Mouse (Mus musculus): ENCODE measurements around the gene Galr2. TPM values are rescaled to one million over a fixed set of nuclear protein-coding genes. Genes with fewer than 3 reads are reported as not detected.

The Galr2 gene
- total RNA-seq, 2 experiments from 2014 or later, result 0.18 TPM; not detected in 1

Other genes starting within 250 kb of the Galr2 start
- under 1 TPM; 0.46 to 0.55 TPM for gene Unc13d, start 203.0 kb upstream of the Galr2 start, total RNA-seq (2021)
- gene Wbp2, start 193.9 kb upstream of the Galr2 start, total RNA-seq (2021), result 100 to 1,000 TPM; 278 to 292 TPM
- 1 to 10 TPM; 8.7 to 9.0 TPM for gene Trim47, start 153.7 kb upstream of the Galr2 start, total RNA-seq (2021)
- gene Trim65, start 149.8 kb upstream of the Galr2 start, total RNA-seq (2021), result 1 to 10 TPM; 5.4 to 7.0 TPM
- gene Mrpl38, start 142.1 kb upstream of the Galr2 start, total RNA-seq (2021), result 10 to 100 TPM; 51.1 to 56.1 TPM
- gene Fbf1, start 112.8 kb upstream of the Galr2 start, total RNA-seq (2021), result 10 to 100 TPM; 88.7 to 94.7 TPM
- gene Ten1, start 82.1 kb upstream of the Galr2 start, total RNA-seq (2021), result 10 to 100 TPM; 41.5 to 44.0 TPM
- 100 to 1,000 TPM; 120 to 121 TPM for gene Acox1, start 81.9 kb upstream of the Galr2 start, total RNA-seq (2021)
- gene Evpl, start 42.9 kb upstream of the Galr2 start, total RNA-seq (2021), result under 1 TPM; 0.68 to 0.97 TPM
- 10 to 100 TPM; 52.0 to 56.4 TPM for gene Srp68, start 6.7 kb upstream of the Galr2 start, total RNA-seq (2021)
- gene Exoc7, start 26.3 kb downstream of the Galr2 start, total RNA-seq (2021), result 100 to 1,000 TPM in 1 of 2 experiments, 10 to 100 TPM in 1; 92.7 to 115 TPM
- gene Foxj1, start 54.5 kb downstream of the Galr2 start, total RNA-seq (2021), result 1 to 10 TPM; 4.2 to 5.5 TPM
- 100 to 1,000 TPM; 228 to 235 TPM for gene Rnf157, start 132.1 kb downstream of the Galr2 start, total RNA-seq (2021)
- gene Ubald2, start 153.2 kb downstream of the Galr2 start, total RNA-seq (2021), result 10 to 100 TPM; 30.1 to 32.0 TPM
- not detected for gene Qrich2, start 185.3 kb downstream of the Galr2 start, total RNA-seq (2021)
- gene Prpsap1, start 213.3 kb downstream of the Galr2 start, total RNA-seq (2021), result 10 to 100 TPM; 70.6 to 82.9 TPM
- gene Sphk1, start 250.0 kb downstream of the Galr2 start, total RNA-seq (2021), result 1 to 10 TPM; 4.7 to 5.9 TPM